Mouse (Mus musculus) ES-E14 (cell line): ENCODE measurements at regions not wholly inside any gene's neighbourhood (a gene's known extent, or its start where the extent isn't known, plus 50 kb on each side); places are given as distances from the start of the nearest gene placed in this dataset.

Source experiments
- DNase-seq: peaks from one replicate; pipeline ENCODE4 v3.0.0-alpha.2; 2013; ENCODE audit warnings: low read depth, low spot score
- H3K27ac ChIP-seq: 2 replicates; pipeline ENCODE4 v1.5.1; 2012; ENCODE audit warnings: low read depth, mild to moderate bottlenecking, low read length, moderate library complexity, mixed read lengths; ENCODE audit not compliant: poor library complexity, insufficient read depth, severe bottlenecking
- H3K36me3 ChIP-seq: 2 replicates; pipeline ENCODE4 v1.6.1; 2012; ENCODE audit warnings: mild to moderate bottlenecking, low read length, moderate library complexity, mixed read lengths; ENCODE audit not compliant: control insufficient read depth, poor library complexity, insufficient read depth, severe bottlenecking
- H3K4me1 ChIP-seq, 2 experiments: fragments of 150-350 bp in 1 of 2; sonication (generic) in 1 of 2; 2 replicates each; pipeline ENCODE4 v1.6.1; 2012; ENCODE audit warnings: low read length in 2 of 2, mild to moderate bottlenecking in 1 of 2, mixed read lengths in 1 of 2; ENCODE audit not compliant: control insufficient read depth in 2 of 2, insufficient read depth in 2 of 2, poor library complexity in 1 of 2
- H3K4me3 ChIP-seq, 2 experiments: fragments of 150-350 bp in 1 of 2; sonication (generic) in 1 of 2; 2 replicates each; pipeline ENCODE4 v1.5.1; 2012; ENCODE audit warnings: low read length in 2 of 2, low read depth in 1 of 2, mild to moderate bottlenecking in 1 of 2, mixed read lengths in 1 of 2; ENCODE audit not compliant: insufficient read depth in 1 of 2, poor library complexity in 1 of 2, severe bottlenecking in 1 of 2
- H3K9ac ChIP-seq: 2 replicates; pipeline ENCODE4 v1.6.1; 2012; ENCODE audit warnings: low read depth, mild to moderate bottlenecking, low read length, mixed read lengths; ENCODE audit not compliant: poor library complexity, insufficient read depth, severe bottlenecking
- H3K9me3 ChIP-seq: fragments of 150-350 bp; sonication (generic); 2 replicates; pipeline ENCODE4 v1.6.1; 2012; ENCODE audit warnings: low read depth, mild to moderate bottlenecking, low read length; ENCODE audit not compliant: control insufficient read depth, insufficient read depth
- CHD2 ChIP-seq: IDR thresholded peaks from 2 replicates; pipeline ENCODE4 v1.6.1; 2014; ENCODE audit warnings: mild to moderate bottlenecking, low read depth, low read length, inconsistent platforms
- HCFC1 ChIP-seq: IDR thresholded peaks from 2 replicates; pipeline ENCODE4 v1.6.1; 2012; ENCODE audit warnings: low read length, inconsistent platforms, borderline replicate concordance; ENCODE audit not compliant: insufficient read depth
- MAFK ChIP-seq: IDR thresholded peaks from 2 replicates; pipeline ENCODE4 v1.6.1; 2014; ENCODE audit warnings: mild to moderate bottlenecking, low read depth, low read length, inconsistent platforms; ENCODE audit not compliant: insufficient read depth
- ZC3H11A ChIP-seq: IDR thresholded peaks from 2 replicates; pipeline ENCODE4 v1.6.1; 2012; ENCODE audit warnings: low read depth, mild to moderate bottlenecking, inconsistent platforms, low read length, borderline replicate concordance
- ZNF384 ChIP-seq: IDR thresholded peaks from 2 replicates; pipeline ENCODE4 v1.6.1; 2012; ENCODE audit warnings: low read depth, low read length, inconsistent platforms
- in situ Hi-C, 2 experiments: fragments of 600-800 bp; cut with MboI; formaldehyde crosslinking; loops; one replicate each; pipeline ENCODE4 v1.15.1; 2025; ENCODE audit warnings: low sequenced_read_pairs in 2 of 2, inconsistent platforms in 1 of 2; ENCODE audit not compliant: unreplicated experiment in 2 of 2

DNA sequence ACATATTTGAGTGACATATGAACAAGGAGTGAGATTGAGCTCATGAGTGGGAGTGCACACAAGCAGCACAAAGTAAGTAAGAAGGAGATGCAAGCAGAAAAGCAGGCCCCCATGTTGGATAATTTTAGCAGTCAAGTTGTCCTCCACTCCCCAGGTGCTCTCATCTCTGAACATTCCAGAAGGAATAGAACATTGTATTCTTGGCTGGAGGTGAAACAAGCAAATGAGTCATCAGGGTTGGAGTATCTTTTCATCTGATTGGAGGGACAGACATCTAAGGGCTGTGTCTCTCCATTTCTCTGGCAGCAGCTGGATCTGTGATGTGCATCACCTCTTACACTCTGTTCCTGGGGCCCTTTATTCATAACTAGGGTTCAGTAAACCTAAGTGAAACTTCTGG lies 122.7 kb downstream of the Cldn1 start:
- no peaks in the 10 kb centered on the region for H3K36me3 ChIP-seq
- H3K27ac ChIP-seq = no peak overlapping the region
- H3K9ac ChIP-seq = no peak overlapping the region
- in situ Hi-C loops = loop anchor here in 1 of 2 experiments (25.0 kb wide), 2 partner anchors 263 to 888 kb away; no protein-coding TSS in a partner anchor
- H3K4me3 ChIP-seq = no peak overlapping the region
- TF ChIP-seq ZNF384 (no peak), MAFK (no peak), HCFC1 (no peak), ZC3H11A (no peak), CHD2 (no peak)
- H3K4me1 ChIP-seq = no peaks in the 10 kb centered on the region
- DNase-seq = no peak
- H3K9me3 ChIP-seq = no peaks in the 10 kb centered on the region

- in situ Hi-C loops = loop anchor here in 1 of 2 experiments (25.0 kb wide), 2 partner anchors 264 to 889 kb away; no protein-coding TSS in a partner anchor
- Histone ChIP-seq H3K4me1 (no peaks in the 10 kb centered on the region), H3K27ac (no peak overlapping the region), H3K4me3 (no peak overlapping the region), H3K36me3 (no peaks in the 10 kb centered on the region), H3K9me3 (no peaks in the 10 kb centered on the region), H3K9ac (no peak overlapping the region)
- no peak for TF ChIP-seq MAFK
- no peak for TF ChIP-seq HCFC1
- no peak for TF ChIP-seq ZC3H11A
- no peak for TF ChIP-seq CHD2
- no peak for TF ChIP-seq ZNF384
- DNase-seq = no peak
Measured at GRCm38 (mm10) chr16:26247926-26248325, 123.7 kb downstream of the Cldn1 start.

- no peaks in the 10 kb centered on the region for H3K4me1 ChIP-seq
- DNase-seq = no peak
- H3K9ac ChIP-seq = no peak overlapping the region
- no peak overlapping the region for H3K4me3 ChIP-seq
- in situ Hi-C loops = loop anchor here in 1 of 2 experiments (25.0 kb wide), 2 partner anchors 277 to 902 kb away; no protein-coding TSS in a partner anchor
- no peak overlapping the region for H3K27ac ChIP-seq
- H3K9me3 ChIP-seq = no peaks in the 10 kb centered on the region
- H3K36me3 ChIP-seq = no peaks in the 10 kb centered on the region
- TF ChIP-seq ZC3H11A = no peak
- no peak for TF ChIP-seq CHD2
- TF ChIP-seq MAFK = no peak
- no peak for TF ChIP-seq ZNF384
- no peak for TF ChIP-seq HCFC1
Measured at GRCm38 (mm10) chr16:26235239-26235638, 129.7 kb upstream of the P3h2 start.

GRCm38 (mm10) chr16:26234113-26234512 lies 128.5 kb upstream of the P3h2 start:
- no peaks in the 10 kb centered on the region for H3K9me3 ChIP-seq
- no peak overlapping the region for H3K4me3 ChIP-seq
- peak; percentile 66 for DNase-seq
- in situ Hi-C loops = loop anchor here in 1 of 2 experiments (25.0 kb wide), 2 partner anchors 278 to 903 kb away; no protein-coding TSS in a partner anchor
- H3K36me3 ChIP-seq = no peaks in the 10 kb centered on the region
- TF ChIP-seq CHD2 (no peak), ZC3H11A (peak; percentile 82; the same call in 1 of the 2 replicates), HCFC1 (no peak)
- no peaks in the 10 kb centered on the region for H3K4me1 ChIP-seq
- H3K9ac ChIP-seq = no peak overlapping the region
- H3K27ac ChIP-seq = no peak overlapping the region

DNA sequence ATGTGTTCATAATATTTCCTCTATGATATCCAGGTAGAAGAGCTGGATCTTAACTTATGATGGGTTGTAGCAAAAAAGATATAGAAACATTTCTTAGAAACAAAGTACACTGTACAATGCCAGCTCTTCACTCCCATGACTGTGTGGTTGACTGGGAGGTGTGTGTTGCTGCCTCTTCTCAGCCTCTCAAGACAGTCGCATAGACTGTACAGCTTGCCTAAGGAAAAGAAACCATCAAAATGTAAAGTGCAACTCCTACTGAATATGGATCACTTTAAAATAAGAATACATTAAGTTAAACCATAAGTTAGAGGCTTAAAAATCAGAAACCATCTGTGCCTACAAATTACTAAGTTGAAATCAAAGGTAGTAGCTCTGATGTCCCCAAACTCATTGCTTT lies 125.5 kb upstream of the P3h2 start:
- no peaks in the 10 kb centered on the region for H3K9me3 ChIP-seq
- no peak overlapping the region for H3K27ac ChIP-seq
- H3K4me3 ChIP-seq = no peak overlapping the region
- DNase-seq = no peak
- TF ChIP-seq ZNF384 (no peak), MAFK (no peak), HCFC1 (no peak)
- in situ Hi-C loops = loop anchor here in 1 of 2 experiments (25.0 kb wide), 2 partner anchors 281 to 906 kb away; no protein-coding TSS in a partner anchor
- no peaks in the 10 kb centered on the region for H3K36me3 ChIP-seq
- H3K4me1 ChIP-seq = no peaks in the 10 kb centered on the region
- H3K9ac ChIP-seq = no peak overlapping the region
